ENCODE assay signal across 8 mouse cellular contexts in the genomic region with DNA sequence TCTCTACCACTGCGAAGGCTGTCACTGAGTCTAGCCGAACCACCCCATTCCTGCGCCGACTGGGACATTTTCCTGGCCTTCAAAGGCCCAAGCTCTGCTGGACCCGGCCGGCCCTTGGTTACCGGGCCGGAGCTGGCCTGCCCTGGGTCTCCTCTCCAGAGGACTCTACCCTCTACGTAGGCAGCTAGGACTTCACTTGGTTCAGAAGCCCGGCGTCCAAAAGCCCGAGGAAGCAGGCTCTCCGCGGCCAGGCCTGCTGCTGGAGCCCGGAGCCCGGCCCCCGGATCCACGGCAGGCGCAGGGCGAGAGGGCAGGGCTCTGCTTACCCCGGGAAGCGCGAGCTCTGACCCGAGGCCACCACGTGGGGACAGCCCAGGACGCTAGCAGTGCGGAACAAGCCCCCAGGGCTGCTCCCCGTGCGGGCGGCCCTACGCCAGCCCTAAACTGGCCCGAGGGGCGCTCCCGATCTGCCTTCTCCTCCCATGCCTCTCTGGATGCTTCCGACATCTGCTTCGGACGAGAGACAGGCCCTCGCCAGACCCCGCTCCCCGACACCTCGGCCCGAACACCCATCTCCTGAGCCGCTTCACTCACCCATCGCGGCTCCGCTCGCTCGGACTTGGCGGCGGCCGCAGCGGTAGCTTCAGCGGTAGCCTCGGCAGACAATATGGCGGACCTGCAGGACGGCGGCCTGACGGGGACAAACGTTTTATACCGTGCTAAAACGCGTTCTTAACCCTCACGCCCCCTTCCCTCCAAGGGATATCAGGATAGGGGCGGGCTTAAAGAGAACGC. TPM values are rescaled to one million over a fixed set of nuclear protein-coding genes. Genes with fewer than 3 reads are reported as not detected.
DNase-seq lines count a peak whose midpoint lies in the region; ATAC-seq and TF ChIP-seq lines count a peak whose summit lies in the region.

A gene (minus strand): TSS at position 685 of the 795 bp plus-strand sequence.

- H3K36me3 ChIP-seq in hindbrain, embryonic 10.5 days = peaks cover 41% of the 10 kb centered on the region
- H3K36me3 ChIP-seq in lung, postnatal 0 days (ENCODE audit: insufficient read depth, low read length) = 0 out of 2 replicates have a peak, but pooled peaks cover 6% of the 10 kb centered on the region

- no peaks in the 10 kb centered on the region for H3K9me3 ChIP-seq in hindbrain, embryonic 10.5 days
- no peaks in the 10 kb centered on the region for H3K9me3 ChIP-seq in lung, postnatal 0 days (ENCODE audit: low read length)

- whole genome bisulfite sequencing in hindbrain, embryonic 10.5 days = under 1% methylated on average over 65 of the region's 65 CpGs
- under 1% methylated on average over 65 of the region's 65 CpGs for WGBS in lung, postnatal 0 days

- no peaks in the 10 kb centered on the region for H3K27me3 ChIP-seq in hindbrain, embryonic 10.5 days (ENCODE audit: insufficient read depth, poor library complexity, severe bottlenecking)
- no peaks in the 10 kb centered on the region for H3K27me3 ChIP-seq in lung, postnatal 0 days (replicated peaks; ENCODE audit: insufficient read depth, low read length)

- ATAC-seq in frontal cortex, adult (ENCODE audit: low TSS enrichment) = peak; percentile 89
- peak; percentile 95 for ATAC-seq in lung, postnatal 0 days

- peak; percentile 73 for DNase-seq in MEL-GATA-1-ER (ENCODE audit: extremely low read depth, low read depth)
- peak; percentile 90 for DNase-seq in cerebellum, adult 8-10 months
- peak; percentile 92 for DNase-seq in hindbrain, embryonic 10.5 days (ENCODE audit: low spot score)
- DNase-seq in layer of hippocampus, adult 9-11 months = peak; percentile 81
- peak; percentile 97 for DNase-seq in lung, postnatal 0 days (ENCODE audit: low spot score)
- DNase-seq in ovary, postnatal 14 days (ENCODE audit: low spot score) = peak; percentile 88
- DNase-seq in thymus, postnatal 14 days = peak; percentile 84

- peak within 1 kb of the TSS; percentile 94 for H3K27ac ChIP-seq in hindbrain, embryonic 10.5 days
- H3K27ac ChIP-seq in lung, postnatal 0 days (ENCODE audit: low read length) = peak within 1 kb of the TSS; percentile 95

- TF ChIP-seq EP300 in lung, postnatal 0 days (IDR thresholded peaks at IDR 0.05) = no peak

- H3K9ac ChIP-seq in lung, postnatal 0 days (replicated peaks; ENCODE audit: low read depth) = peak within 1 kb of the TSS; percentile 88

- H3K4me3 ChIP-seq in hindbrain, embryonic 10.5 days = peak within 1 kb of the TSS; percentile 89
- H3K4me3 ChIP-seq in lung, postnatal 0 days (ENCODE audit: low read depth, low read length) = peak within 1 kb of the TSS; percentile 72

- peak within 1 kb of the TSS; percentile 75 for H3K4me2 ChIP-seq in lung, postnatal 0 days (replicated peaks; ENCODE audit: low read depth, low read length)

- TF ChIP-seq CTCF in lung, postnatal 0 days (IDR thresholded peaks at IDR 0.05) = peak; percentile 35

- H3K4me1 ChIP-seq in hindbrain, embryonic 10.5 days (replicated peaks) = peaks cover 23% of the 10 kb centered on the region
- peaks cover 3% of the 10 kb centered on the region; the same call in 1 of the 2 replicates for H3K4me1 ChIP-seq in lung, postnatal 0 days (ENCODE audit: insufficient read depth, low read depth, low read length)

RNA-seq across cellular contexts. Expression of the gene that starts here (rescaled TPM):
- 14.5 and 16.4 TPM in 2 replicates for polyA plus RNA-seq in hindbrain, embryonic 10.5 days (2016; fragmentation: Nextera tagmentation; extraction: Ambion mirVana)
- 5.9 and 6.6 TPM in 2 replicates for polyA plus RNA-seq in lung, postnatal 0 days (2015; fragmentation: Nextera tagmentation; extraction: Ambion mirVana)

Comparison
In these comparisons a context has a peak if more than half of its experiments do, and no peak if none do; other contexts are left out.
1. Peak in every context shown above with its lines: DNase-seq, ATAC-seq, H3K4me3 ChIP-seq and H3K27ac ChIP-seq.